Mouse (Mus musculus): ENCODE measurements around the gene Asb8.

Asb8 gene

DNA sequence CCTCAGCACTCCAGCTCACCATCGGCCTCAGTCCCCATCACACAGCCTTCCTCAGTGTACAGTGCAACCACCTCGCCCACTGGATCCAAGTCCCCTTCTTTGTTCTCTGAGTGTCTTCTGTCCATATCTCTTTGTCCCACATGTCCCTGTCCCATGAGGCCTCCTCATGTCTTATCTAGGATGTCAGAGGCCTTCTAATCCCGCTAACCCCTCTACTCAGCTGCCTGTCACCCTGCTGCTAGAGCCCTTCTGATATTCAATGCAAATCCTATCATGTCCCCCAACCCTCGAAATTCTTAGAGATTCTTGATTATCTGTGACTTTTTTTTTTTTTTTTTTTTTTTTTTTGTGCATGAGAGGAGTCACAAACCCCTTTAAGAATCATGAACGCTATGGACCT lies 49.1 kb downstream of the Asb8 start:
- no peak for DNase-seq (ENCODE audit: low spot score in 2 of 2)

DNA sequence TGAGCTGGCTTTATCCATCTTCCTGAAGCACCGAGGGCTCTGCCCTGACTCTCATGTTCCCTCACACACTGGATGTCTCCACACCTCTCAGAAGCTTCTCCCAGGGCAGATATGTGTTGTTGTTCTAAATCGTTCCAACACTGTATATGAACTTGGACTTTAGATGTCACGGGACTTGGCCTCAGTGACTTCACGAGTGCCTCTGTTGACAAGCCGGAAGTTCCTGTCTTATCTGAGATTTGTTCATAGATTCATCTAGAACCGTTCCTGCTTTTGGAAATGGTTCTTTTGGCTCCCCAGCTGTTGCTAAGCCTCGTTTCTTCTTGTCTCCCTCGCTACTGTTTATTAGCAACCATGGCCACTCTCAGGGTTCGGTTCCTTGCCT lies 49.7 kb downstream of the Asb8 start:
- DNase-seq (ENCODE audit: low spot score in 2 of 2) = no peak

DNA sequence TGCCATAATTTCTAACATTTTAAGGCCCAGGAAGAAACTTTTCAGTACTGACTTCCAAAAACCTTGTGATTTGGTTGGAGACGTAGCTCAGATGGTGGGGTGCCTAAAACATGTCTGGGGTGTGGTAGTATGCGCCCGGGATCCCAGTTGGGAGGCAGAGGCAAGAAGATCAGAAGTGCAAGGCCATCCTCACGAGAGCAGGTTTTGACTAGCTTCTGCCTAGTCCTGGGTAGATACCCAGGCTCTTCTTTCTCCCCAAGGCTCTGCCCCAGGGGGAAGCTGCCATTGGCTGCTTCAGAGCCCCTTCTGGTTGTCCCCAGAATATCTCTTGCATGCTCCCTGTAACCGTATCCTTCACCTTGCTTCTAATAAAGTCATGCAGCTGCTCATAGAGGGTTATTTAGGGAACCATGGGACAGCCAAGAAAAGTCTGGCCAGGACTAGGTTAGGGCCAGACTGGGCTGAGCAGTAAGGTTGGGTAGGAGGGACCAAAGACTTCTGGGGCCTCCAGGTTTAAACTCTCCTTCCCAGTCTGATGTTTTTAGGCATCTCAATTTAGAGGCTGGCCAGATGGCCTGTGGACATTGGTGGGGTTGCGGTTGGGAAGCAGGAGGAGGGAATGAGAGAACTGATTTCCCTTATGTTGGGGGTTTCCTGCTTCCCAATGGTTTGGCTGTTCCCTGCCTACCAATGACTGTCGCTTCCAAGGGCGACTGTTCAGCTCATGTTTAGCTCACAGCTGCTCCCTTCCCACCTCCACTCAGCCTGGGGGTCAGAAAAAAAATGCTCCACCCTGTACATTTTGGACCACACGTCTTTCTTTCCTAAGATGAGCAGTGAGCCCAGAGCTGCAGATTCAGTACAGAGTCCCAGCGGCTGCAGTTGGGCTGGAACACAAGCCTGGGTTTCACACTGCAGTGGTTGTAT lies 50.3 kb downstream of the Asb8 start:
- DNase-seq (ENCODE audit: low spot score in 2 of 2) = no peak

DNA sequence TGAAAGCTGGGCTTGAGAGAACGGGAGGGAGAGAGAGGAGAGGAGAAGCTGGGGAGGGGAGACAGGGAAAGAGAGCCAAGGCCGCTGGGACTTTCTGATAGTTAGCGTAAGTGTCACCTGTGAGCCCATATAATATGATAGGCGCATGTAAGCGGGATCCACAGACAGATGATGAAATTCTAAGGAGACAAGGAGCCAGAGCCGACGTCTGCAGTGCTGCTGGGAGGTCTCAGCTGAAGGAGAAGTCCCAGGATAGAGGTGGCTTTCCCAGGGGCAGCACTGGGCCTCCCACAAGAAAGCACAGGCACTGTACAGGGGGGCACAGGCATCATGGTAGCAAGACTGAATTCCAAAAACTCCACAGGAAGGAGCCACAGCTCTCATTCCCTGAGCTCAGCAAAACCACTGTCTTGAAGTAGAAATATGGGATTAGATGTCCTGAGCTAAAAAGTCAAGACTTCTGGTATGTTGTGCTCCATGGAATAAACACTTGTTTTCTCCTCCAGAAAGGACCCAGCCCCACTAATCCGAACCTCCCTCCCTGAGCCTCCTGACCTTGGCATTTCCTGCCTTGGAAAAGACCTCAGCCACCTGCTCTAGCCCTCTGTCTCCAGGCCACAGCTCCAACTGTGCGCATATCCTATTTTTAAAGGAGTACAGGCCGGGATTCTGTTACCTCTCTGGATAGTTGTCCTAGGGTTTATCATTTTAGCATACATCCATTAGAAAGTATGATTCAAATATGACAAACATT lies 51.1 kb downstream of the Asb8 start:
- no peak for DNase-seq (ENCODE audit: low spot score in 2 of 2)

DNA sequence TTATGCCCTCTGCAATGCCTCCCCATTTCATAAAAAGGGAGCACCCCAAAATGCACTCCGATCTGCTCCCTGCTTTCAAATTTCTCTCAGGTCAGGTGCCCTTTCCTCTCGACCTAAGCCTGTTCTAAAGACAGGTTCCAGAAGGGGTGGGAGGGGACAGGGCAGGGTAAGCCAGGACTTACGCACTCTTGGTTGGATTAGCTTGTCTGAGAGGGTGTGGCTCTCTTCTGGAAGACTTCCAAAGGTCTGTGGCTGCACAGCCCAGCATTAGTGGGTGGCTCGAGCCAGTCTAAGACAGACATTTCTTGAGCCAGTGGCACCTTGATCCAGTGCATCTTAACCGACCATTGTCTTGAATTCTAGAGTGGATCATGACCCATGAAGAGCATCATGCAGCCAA lies 53.6 kb downstream of the Asb8 start:
- no peak for DNase-seq (ENCODE audit: low spot score in 2 of 2)

DNA sequence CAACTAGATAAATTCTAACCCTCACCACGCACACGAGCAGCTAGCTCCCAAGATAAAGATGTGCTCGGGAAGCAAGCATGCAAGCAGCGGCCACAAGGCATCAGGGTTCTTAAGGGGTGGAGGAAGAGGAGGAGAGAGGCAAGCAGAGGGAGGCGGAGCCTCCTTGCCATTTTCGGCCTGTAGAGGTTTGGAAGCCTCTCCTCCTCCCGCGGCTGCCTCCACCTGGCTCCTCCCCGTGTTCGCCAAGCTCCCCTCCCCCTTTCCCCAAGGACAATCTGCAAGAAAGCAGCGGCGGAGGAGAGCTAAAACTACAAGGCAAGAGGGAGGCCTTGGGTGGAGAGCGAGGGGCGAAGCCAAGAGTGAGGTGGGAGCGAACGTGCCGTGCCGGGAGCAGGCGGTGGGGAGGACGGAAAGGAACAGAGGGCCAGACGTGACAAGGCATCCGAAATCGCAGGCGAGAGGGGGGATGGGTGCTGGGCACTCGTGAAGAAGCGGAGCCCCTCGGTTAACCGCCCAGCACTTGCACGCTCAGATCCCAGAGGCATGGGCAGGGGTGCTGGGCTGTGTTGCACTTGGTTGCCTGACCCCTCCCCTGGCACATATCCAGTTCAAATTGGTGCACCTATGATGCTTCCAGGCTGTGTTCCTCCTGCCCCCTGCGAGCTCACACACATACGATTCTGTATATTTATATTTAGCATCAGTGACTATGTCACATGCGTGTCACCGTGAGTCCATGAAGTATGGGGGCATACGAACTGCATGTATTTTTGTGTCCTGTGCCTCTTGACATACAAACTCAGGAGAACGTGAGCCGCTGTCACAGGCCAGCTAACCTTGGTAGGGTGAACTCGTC lies 56.9 kb downstream of the Asb8 start:
- DNase-seq (ENCODE audit: low spot score in 2 of 2) = peak; percentile 46 to 73

DNA sequence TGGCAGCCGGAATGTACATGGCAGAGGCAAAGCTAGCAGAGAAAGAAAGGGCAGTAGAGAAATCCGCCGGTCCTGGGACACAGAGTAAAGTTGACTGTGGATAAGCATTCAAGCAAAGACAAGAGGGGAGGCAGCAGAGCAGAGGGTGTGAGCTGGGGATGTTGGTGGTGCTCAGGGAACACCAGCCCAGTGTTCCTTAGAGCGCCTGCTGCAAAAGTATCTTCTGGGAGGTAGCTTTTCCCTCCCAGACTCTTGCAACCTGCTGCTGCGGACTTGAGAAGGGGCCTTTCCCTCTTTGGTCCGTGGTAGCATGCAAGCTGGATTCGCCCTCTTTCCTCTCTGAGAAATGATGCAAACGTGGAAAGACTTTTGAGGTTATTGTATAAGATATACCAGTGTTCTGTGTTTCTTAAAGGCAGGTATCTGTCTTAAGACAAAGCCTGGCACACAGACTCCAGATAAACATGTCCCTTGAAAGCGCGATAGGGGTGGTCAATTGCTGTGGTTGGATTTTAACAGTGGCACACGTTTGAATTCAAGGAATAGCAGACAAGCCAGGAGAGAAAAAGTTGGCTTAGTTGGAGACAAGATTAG lies 57.6 kb downstream of the Asb8 start:
- no peak for DNase-seq (ENCODE audit: low spot score in 2 of 2)

DNA sequence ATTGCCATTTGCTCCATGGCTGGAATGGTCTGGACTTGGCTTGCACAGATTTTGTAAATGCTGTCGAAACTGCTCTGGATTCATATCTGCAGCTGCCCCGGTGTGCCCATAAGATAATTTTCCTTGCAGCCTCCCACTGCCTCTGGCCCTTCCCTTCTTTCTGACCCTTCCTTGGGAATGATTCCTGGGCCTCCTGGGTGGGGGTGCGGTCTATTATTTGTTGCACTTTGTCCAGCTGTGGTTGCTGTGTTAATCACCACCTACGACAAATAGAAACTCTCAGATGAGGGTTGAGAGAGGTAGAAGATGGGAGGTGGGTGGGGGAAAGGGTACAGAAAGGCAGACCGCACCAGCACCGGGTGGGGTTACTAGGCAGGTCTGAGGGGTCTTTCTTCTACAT lies 58.2 kb downstream of the Asb8 start:
- DNase-seq (ENCODE audit: low spot score in 2 of 2) = no peak

DNA sequence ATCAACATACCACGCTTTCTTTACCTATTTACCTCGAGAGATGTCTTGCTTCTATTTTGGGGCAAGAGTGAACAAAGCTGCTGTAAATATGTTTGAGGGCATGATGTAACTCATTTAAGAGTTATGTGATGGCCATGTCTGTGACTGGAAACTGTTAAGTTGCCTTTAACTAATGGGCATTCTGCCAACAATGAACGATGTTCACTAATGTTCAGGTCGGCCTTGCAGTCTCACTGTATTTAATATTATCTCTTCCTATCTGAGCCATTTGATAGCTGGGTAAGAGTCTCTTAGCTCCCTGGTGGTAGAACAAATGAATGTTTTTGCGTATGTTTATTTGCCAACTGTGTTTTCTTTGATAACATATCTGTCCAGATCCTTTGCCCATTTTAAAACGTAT lies 58.9 kb downstream of the Asb8 start:
- no peak for DNase-seq (ENCODE audit: low spot score in 2 of 2)

DNA sequence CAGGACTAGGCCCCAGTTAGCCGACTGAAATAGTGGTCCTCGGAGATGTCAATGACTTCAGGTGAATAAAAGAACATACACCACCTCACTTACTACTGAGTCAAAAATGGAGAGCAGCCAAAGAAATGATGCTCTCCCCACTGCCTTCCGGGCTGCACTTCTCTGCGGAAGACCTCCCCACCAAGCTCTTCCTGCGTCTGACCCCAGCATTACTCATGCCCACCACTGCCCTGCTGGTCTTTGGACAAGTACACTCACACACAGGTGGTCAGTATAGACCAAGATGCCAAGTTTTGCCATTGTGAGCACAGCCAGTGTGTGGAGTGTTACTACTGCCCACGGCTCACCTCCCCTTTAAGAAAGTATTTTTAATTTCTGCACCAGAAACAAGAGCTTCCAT lies 63.0 kb downstream of the Asb8 start:
- no peak for DNase-seq (ENCODE audit: low spot score in 2 of 2)

DNA sequence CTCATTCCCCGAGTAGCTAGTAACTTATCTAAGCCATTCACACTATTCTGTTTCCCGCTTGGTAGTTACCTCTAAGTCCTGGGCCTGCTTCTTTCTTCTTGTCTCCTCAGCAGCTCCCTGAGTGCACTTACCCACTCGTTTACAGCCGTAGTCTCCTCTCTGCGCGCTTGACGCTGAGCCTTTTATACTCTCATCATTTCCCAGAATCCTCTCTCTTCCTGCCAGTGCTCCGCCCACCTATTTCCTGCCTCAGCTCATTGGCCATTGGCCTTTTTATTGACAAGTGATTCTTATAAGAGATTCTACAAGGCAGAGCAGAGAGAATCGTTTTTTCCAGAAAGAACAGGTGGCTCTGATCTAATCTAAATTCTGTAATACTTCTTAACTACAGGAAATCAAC lies 66.9 kb downstream of the Asb8 start:
- no peak for DNase-seq (ENCODE audit: low spot score in 2 of 2)

DNA sequence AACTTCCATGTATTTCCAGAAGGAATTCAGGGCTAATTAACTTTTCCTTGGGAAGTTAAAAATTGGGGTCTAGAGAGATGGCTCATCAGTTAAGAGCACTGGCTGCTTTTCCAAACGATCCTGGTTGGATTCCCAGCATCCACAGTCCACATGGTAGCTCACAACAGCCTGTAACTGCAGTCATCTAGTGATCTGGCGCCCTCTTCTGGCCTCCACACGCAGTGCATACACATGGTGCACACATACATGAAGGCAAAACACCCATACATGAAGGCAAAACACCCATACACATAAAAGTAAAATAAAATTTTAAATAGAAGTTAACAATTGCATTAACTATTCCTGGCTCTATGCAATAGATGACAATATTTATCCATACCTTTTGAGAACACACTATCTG lies 68.5 kb downstream of the Asb8 start:
- DNase-seq (ENCODE audit: low spot score in 2 of 2) = no peak

DNA sequence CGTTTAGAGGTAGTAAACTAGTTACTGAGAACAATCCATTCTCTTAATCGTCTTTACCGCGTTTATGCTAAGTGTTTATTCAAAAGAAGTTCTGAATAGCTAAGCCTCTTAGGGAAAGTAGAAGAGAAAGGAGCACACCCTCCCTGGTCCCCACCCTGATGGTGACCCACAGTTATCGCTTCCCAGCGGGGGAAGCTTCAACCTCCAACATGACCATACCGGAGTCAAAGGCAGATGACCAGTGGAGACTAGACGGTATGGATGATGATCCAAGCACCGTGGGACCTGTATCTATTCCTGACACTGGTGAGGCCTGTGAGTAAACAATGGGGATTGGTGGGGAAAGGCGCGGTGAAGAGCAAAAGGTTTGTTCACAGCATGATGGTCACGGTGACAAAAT lies 70.5 kb downstream of the Asb8 start:
- no peak for DNase-seq (ENCODE audit: low spot score in 2 of 2)

DNA sequence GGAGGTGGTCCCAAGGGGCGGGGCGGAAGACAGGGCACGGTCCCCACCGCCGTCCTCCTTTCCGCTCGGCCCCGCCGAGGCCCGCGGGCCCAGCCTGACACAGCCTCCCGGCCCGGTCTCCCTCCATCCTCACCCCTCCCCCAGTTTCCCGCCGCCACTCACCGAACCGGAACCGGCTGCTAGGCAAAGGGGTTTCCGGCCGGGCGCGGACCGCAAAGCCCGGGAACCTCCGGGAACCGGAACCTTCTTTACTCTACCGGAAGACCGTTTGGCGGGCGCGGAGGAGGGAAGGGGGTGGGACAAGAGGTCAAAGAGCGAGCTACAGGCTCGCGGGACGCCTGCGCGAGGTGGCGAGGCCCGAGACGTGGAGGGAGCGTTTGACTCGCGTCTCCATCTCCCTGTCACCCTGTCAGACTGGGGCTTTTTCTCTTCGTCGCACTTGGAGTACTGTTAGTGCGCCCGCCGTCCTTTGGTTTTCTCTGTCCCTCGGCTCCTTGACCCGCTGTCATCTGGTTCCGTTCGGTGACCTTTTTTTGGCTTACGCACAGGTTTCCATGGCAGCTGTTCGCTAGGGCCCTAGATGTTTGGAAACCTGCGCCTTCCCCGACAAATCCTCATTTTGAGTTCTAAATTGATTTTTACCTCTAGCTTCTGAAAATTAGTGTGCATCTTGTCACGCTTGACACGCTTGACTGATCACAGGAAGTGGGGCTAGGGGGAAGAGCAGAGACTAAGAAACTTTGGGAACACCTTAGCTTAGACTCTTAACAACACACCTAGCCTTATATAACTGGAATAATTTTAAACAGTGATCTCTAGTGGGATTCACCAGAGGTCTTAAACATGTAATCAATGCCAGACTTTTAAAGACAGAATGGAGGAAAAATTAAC lies 72.1 kb downstream of the Asb8 start, which contains the start of gene Senp1:
TSS of gene Senp1 (minus strand) at position 624 of the 891 bp plus-strand sequence.
- DNase-seq (ENCODE audit: low spot score in 2 of 2) = peak; percentile 73 to 88

DNA sequence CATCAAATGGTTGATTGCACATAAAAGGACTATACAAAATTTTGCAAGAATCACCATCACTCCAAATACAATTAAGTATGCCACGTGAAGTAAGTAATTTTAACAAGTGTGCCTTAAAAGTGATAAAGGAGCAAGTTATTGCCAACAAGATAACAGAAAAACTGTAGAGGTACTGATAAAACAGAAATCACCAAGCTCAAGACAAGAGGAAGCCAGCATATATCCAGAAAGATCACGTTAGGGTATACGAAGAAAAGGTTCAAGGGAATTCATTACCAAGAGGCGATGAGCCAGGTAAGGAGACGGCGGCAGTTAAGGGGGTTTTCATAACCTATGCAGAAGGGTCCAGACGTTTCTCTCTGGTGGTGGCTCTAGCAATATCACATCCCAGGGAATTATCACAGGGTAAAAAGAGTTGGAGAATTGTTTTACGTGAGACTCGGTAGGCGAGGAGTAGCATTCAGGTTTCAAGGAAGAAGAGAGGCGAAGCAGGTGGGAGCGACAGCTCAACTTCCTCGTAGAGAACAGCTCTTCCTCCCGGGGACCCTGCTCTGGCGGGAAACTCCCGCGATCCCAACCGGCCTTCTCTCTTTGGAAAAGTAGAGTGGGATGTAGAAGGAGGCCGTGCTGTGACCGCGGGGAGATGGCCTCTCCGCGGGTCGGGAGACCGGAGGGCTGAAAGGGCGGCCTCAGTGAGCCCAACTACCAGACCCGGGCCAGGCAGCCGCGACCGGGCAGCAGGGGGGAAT lies 72.9 kb downstream of the Asb8 start, which contains the start of gene Pfkm:
TSS of gene Pfkm (plus strand) at position 218 of the 749 bp plus-strand sequence.
- no peak for DNase-seq (ENCODE audit: low spot score in 2 of 2)

DNA sequence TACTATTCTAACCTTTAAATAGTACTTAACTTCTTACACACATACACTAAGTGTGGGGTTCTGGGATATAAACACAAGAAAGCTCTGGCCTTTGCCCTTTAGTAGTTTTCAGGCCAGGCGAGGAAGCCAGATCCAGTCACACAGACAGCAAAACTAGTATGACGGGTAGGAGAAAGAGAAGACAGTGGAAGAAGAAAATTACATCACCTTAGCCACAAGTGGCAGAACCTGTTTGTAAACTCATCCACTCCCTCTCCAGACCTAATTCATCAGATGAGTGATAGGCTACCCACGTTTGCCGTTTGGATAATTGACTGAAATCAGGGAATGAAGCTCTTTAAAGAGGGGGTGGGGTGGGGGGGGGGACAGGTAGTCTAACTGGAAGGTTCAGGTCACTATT lies 73.6 kb downstream of the Asb8 start:
- DNase-seq (ENCODE audit: low spot score in 2 of 2) = no peak

DNA sequence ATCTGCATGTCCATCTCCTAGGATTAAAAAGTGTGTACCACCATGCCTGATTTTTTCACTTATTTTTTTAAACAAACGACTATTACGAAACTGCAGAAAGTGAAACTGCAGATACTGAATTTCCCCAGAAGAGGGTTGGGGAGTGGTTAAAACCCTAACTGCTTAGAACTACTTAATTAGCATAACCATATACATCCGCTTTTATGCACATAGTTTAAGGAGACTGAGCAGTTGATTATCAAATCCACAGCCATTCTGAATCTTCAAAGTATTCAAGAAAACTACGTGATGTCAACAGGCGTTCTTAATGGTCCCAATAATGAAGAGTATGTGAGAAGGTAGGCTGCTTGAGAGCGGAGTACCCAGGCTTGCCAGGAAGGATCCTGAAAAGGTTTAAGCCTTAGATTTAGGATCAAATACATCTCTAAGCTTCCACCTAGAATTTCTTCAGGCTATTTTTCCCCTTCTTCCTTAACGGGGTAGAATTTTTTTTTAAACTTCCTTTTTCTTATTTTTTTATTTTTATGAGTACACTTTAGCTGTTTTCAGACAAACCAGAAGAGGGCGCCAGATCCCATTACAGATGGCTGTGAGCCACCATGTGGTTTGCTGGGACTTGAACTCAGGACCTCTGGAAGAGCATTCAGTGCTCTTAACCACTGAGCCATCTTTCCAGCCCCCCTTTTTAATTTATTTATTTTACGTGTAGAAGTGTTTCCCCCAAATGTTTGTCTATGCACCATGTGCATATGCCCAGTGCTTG lies 75.8 kb downstream of the Asb8 start:
- DNase-seq (ENCODE audit: low spot score in 2 of 2) = peak in 1 of 2 experiments; percentile 29

DNA sequence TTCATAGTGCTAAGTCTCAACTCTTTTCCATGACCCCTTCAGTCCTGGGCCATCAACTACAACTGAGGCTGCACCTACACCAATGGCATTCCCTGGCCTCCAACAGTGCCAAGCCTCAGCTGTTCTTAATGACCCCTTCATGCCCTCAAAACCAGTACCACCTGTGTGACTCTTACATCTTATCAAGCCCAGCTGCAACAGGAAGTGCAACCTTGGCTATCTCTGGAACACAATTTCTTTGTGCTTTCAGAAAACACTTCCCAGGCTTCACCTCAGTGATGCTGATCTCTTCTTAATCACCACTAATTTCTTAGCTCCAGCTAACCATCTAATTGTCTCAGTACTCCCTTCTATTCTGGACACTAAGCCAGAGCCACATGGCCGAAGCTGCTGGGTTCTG lies 76.5 kb downstream of the Asb8 start:
- DNase-seq (ENCODE audit: low spot score in 2 of 2) = no peak

Data from cerebellum, postnatal 4 days (tissue).